Mouse (Mus musculus) myocyte (in vitro differentiated cells): ENCODE measurements around the gene Xrcc5. TPM values are rescaled to one million over a fixed set of nuclear protein-coding genes. Genes with fewer than 3 reads are reported as not detected.

Source experiments
- H3K27me3 ChIP-seq: one replicate; pipeline ENCODE4 v1.6.1; 2011; ENCODE audit not compliant: control insufficient read depth, insufficient read depth, insufficient read length
- H3K36me3 ChIP-seq: one replicate; pipeline ENCODE4 v1.6.1; 2011; ENCODE audit not compliant: control insufficient read depth, insufficient read depth
- H3K4me2 ChIP-seq: one replicate; pipeline ENCODE4 v1.6.1; 2011; ENCODE audit warnings: low read depth, control low read depth
- H3K4me3 ChIP-seq: one replicate; pipeline ENCODE4 v1.5.1; 2011; ENCODE audit warnings: mild to moderate bottlenecking, control low read depth, moderate library complexity
- H3K79me2 ChIP-seq: one replicate; pipeline ENCODE4 v1.6.1; 2011; ENCODE audit not compliant: control insufficient read depth, insufficient read depth
- H3ac ChIP-seq: one replicate; pipeline ENCODE4 v1.6.1; 2011; ENCODE audit not compliant: control insufficient read depth, insufficient read length
- CEBPB ChIP-seq: IDR thresholded peaks from 2 replicates; pipeline ENCODE4 v1.6.1; 2011; ENCODE audit warnings: mild to moderate bottlenecking, moderate library complexity; ENCODE audit not compliant: poor library complexity, insufficient read depth, severe bottlenecking
- E2F4 ChIP-seq: IDR thresholded peaks from one replicate; pipeline ENCODE4 v1.6.1; 2011; ENCODE audit warnings: mild to moderate bottlenecking, control low read depth, moderate library complexity; ENCODE audit not compliant: insufficient read depth
- MAX ChIP-seq: IDR thresholded peaks from one replicate; pipeline ENCODE4 v1.6.1; 2011; ENCODE audit warnings: low read depth, mild to moderate bottlenecking, control low read depth
- MYOD1 ChIP-seq, 3 experiments: IDR thresholded peaks; one replicate each; pipeline ENCODE4 v1.6.1; 2011; ENCODE audit warnings: control low read depth in 2 of 3, low read depth in 2 of 3, mild to moderate bottlenecking in 2 of 3, moderate library complexity in 1 of 3; ENCODE audit not compliant: insufficient read length in 2 of 3, control insufficient read depth in 1 of 3
- MYOG ChIP-seq, 3 experiments: IDR thresholded peaks; one replicate each; pipeline ENCODE4 v1.6.1; 2011; ENCODE audit warnings: control low read depth in 2 of 3, low read depth in 2 of 3, mild to moderate bottlenecking in 2 of 3; ENCODE audit not compliant: insufficient read length in 2 of 3, control insufficient read depth in 1 of 3, insufficient read depth in 1 of 3
- POLR2A ChIP-seq: IDR thresholded peaks from one replicate; pipeline ENCODE4 v1.6.1; 2011; ENCODE audit warnings: low read depth, mild to moderate bottlenecking, control low read depth, moderate library complexity; ENCODE audit not compliant: insufficient read length
- POLR2AphosphoS2 ChIP-seq: IDR thresholded peaks from one replicate; pipeline ENCODE4 v1.6.1; 2011; ENCODE audit warnings: low read depth, control low read depth; ENCODE audit not compliant: insufficient read length
- REST ChIP-seq: IDR thresholded peaks from one replicate; pipeline ENCODE4 v1.6.1; 2011; ENCODE audit warnings: mild to moderate bottlenecking, control low read depth, moderate library complexity; ENCODE audit not compliant: insufficient read depth, insufficient read length
- SRF ChIP-seq: IDR thresholded peaks from one replicate; pipeline ENCODE4 v1.6.1; 2011; ENCODE audit warnings: low read depth; ENCODE audit not compliant: control insufficient read depth, insufficient read length
- TCF12 ChIP-seq: IDR thresholded peaks from one replicate; pipeline ENCODE4 v1.6.1; 2011; ENCODE audit warnings: mild to moderate bottlenecking, control low read depth; ENCODE audit not compliant: poor library complexity, insufficient read depth, severe bottlenecking
- TCF3 ChIP-seq: IDR thresholded peaks from one replicate; pipeline ENCODE4 v1.6.1; 2011; ENCODE audit warnings: low read depth, control low read depth; ENCODE audit not compliant: insufficient read length
- USF1 ChIP-seq: IDR thresholded peaks from one replicate; pipeline ENCODE4 v1.6.1; 2011; ENCODE audit warnings: low read depth, mild to moderate bottlenecking, control low read depth, moderate library complexity
- polyA plus RNA-seq: library from polyadenylated mRNA; unstranded; fragments of >200 nt; fragmentation: generic; extraction: Trizol; gene quantifications from one replicate; pipeline ENCODE4 v1.2.1, GENCODE M21; 2012; ENCODE audit warnings: missing spikeins

Xrcc5 gene
- polyA plus RNA-seq, 1 experiment: 23.5 TPM

DNA sequence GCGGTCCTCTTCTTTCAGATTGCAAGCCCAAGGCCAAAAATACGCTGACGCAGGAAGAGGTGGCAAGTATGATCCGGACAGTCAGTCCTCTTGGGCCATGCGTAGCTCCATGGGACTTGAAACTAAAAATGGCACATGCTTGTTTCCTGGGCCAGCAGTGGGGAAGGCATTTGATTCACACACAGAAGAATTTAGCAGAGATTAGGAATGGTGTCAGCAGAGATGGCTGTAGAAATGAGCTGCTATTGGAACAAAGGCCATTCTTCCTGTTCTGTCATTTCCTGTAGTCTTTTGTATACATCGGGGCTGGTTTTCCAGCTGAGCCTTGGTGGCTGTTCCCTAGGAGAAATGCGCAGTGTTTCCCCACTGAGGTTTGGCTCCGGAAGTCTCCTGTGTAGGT, 57.4 kb downstream of the Xrcc5 start:
- H3K4me3 ChIP-seq: no peak overlapping the region
- TF ChIP-seq POLR2AphosphoS2: no peak
- no peak for TF ChIP-seq POLR2A
- TF ChIP-seq CEBPB: no peak
- TF ChIP-seq E2F4: no peak
- TF ChIP-seq SRF: no peak
- TF ChIP-seq MAX: no peak
- TF ChIP-seq TCF12: no peak
- TF ChIP-seq REST: no peak
- TF ChIP-seq USF1: no peak
- no peak for TF ChIP-seq MYOG (IDR thresholded peaks at IDR 0.05; ENCODE audit: control insufficient read depth in 1 of 3, insufficient read depth in 1 of 3, insufficient read length in 2 of 3, low read depth in 2 of 3)
- no peak for TF ChIP-seq TCF3
- TF ChIP-seq MYOD1 (IDR thresholded peaks at IDR 0.05; ENCODE audit: control insufficient read depth in 1 of 3, insufficient read length in 2 of 3, low read depth in 2 of 3): no peak
- no peaks in the 10 kb centered on the region for H3K79me2 ChIP-seq
- H3K36me3 ChIP-seq: peaks cover 28% of the 10 kb centered on the region
- no peaks in the 10 kb centered on the region for H3K27me3 ChIP-seq
- H3ac ChIP-seq: no peak overlapping the region
- H3K4me2 ChIP-seq: no peak overlapping the region

DNA sequence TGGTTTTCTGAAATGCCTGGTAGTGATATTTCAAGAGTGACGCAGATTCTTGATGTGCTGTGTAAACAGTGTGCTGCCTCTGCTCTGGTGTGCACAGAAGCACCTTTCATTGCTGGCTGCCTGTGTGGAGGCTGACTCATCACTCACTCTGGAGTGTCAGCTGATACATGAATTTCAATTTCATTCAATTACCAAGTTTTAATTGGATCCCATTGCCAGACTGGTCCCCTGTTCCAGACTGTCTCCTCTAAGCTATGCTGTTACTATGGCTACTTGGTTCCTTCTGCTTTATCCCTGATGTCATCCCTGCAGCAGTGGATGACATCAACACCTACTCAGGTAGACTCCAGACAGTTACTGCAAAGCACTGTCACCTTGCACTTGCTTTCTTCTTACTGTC, 65.3 kb downstream of the Xrcc5 start:
- no peaks in the 10 kb centered on the region for H3K79me2 ChIP-seq
- TF ChIP-seq MYOD1 (IDR thresholded peaks at IDR 0.05; ENCODE audit: control insufficient read depth in 1 of 3, insufficient read length in 2 of 3, low read depth in 2 of 3): no peak
- no peak for TF ChIP-seq MYOG (IDR thresholded peaks at IDR 0.05; ENCODE audit: control insufficient read depth in 1 of 3, insufficient read depth in 1 of 3, insufficient read length in 2 of 3, low read depth in 2 of 3)
- TF ChIP-seq TCF3: no peak
- TF ChIP-seq CEBPB: no peak
- no peak for TF ChIP-seq REST
- TF ChIP-seq SRF: no peak
- no peak for TF ChIP-seq USF1
- TF ChIP-seq POLR2AphosphoS2: no peak
- no peak for TF ChIP-seq POLR2A
- no peak for TF ChIP-seq E2F4
- no peak for TF ChIP-seq TCF12
- TF ChIP-seq MAX: no peak
- H3K4me3 ChIP-seq: no peak overlapping the region
- H3ac ChIP-seq: no peak overlapping the region
- no peak overlapping the region for H3K4me2 ChIP-seq
- peaks cover 20% of the 10 kb centered on the region for H3K36me3 ChIP-seq
- no peaks in the 10 kb centered on the region for H3K27me3 ChIP-seq

DNA sequence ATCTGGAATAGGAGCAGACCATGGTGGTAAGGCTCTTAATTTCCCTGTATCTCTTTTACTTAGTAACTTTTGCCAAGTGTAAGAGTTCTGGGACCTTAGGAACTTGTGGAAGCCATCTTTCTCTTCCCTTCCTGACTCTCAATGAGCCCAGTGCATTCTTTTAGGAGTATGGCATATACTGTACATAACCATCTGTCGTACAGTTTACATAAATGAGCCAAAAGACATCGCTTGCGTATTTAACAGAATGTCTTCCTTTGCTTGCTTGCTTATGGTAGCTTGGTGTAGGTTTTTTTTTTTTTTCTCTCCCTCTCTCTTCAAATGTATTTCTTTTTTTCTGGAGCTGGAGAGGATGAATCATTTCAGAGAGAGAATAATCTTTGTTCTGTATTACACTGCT, 65.7 kb downstream of the Xrcc5 start:
- H3K79me2 ChIP-seq: no peaks in the 10 kb centered on the region
- H3K36me3 ChIP-seq: peaks cover 20% of the 10 kb centered on the region
- no peak overlapping the region for H3K4me3 ChIP-seq
- no peak overlapping the region for H3ac ChIP-seq
- H3K4me2 ChIP-seq: no peak overlapping the region
- TF ChIP-seq POLR2AphosphoS2 (no peak), TCF3 (no peak), CEBPB (no peak), TCF12 (no peak), REST (no peak), MAX (no peak), USF1 (no peak), MYOG (IDR thresholded peaks at IDR 0.05; ENCODE audit: control insufficient read depth in 1 of 3, insufficient read depth in 1 of 3, insufficient read length in 2 of 3, low read depth in 2 of 3) (no peak), SRF (no peak), E2F4 (no peak), POLR2A (no peak), MYOD1 (IDR thresholded peaks at IDR 0.05; ENCODE audit: control insufficient read depth in 1 of 3, insufficient read length in 2 of 3, low read depth in 2 of 3) (no peak)
- H3K27me3 ChIP-seq: no peaks in the 10 kb centered on the region

DNA sequence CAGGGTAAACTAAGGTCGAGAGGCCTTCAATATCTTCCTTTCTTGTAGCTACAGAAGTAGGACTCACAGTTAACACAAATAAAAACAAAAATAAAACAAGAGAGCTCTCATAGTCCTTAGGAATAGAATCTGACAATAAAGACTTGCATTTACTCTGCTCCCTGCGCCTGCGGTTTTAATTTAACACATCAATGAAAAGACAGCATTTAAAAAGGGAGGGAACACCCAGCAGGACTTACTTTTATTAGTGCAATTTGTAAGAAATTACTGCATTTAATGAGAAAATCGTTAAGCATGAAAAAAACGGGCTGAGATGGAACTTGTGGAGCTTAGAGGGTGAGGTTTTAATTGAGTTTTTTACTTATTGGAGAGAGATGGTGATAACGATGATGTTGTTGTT, 66.4 kb downstream of the Xrcc5 start:
- Histone ChIP-seq H3K79me2 (no peaks in the 10 kb centered on the region), H3ac (no peak overlapping the region), H3K27me3 (no peaks in the 10 kb centered on the region), H3K4me3 (no peak overlapping the region), H3K36me3 (peaks cover 18% of the 10 kb centered on the region), H3K4me2 (no peak overlapping the region)
- TF ChIP-seq E2F4 (no peak), USF1 (no peak), TCF3 (no peak), MAX (no peak), CEBPB (no peak), SRF (no peak), MYOD1 (IDR thresholded peaks at IDR 0.05; ENCODE audit: control insufficient read depth in 1 of 3, insufficient read length in 2 of 3, low read depth in 2 of 3) (no peak), POLR2A (no peak), MYOG (IDR thresholded peaks at IDR 0.05; ENCODE audit: control insufficient read depth in 1 of 3, insufficient read depth in 1 of 3, insufficient read length in 2 of 3, low read depth in 2 of 3) (no peak), POLR2AphosphoS2 (no peak), REST (no peak), TCF12 (no peak)

DNA sequence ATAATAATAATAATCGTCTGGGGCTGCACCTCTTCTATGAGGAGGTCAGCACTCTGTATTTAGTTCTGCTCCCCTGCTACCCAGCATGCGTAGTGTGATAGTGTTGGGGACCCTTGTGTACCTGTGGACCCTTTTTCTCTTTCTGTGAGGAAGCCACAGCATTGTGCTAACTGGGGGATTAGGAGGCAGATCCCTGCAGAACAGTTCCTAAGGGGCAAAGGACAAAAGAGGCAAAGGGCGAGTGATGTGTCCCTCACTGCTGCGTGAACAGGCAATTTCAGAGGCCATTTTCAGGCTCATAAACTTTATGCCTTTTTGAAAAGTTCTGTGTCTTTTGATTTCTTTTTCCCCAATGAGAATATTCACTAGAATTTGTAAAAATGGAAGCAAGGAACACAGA, 66.8 kb downstream of the Xrcc5 start:
- Histone ChIP-seq H3ac (no peak overlapping the region), H3K79me2 (no peaks in the 10 kb centered on the region), H3K4me2 (no peak overlapping the region), H3K27me3 (no peaks in the 10 kb centered on the region), H3K4me3 (no peak overlapping the region), H3K36me3 (peaks cover 14% of the 10 kb centered on the region)
- TF ChIP-seq TCF12 (no peak), MYOD1 (IDR thresholded peaks at IDR 0.05; ENCODE audit: control insufficient read depth in 1 of 3, insufficient read length in 2 of 3, low read depth in 2 of 3) (no peak), E2F4 (no peak), TCF3 (no peak), POLR2A (no peak), MYOG (IDR thresholded peaks at IDR 0.05; ENCODE audit: control insufficient read depth in 1 of 3, insufficient read depth in 1 of 3, insufficient read length in 2 of 3, low read depth in 2 of 3) (no peak), USF1 (no peak), CEBPB (no peak), SRF (no peak), MAX (no peak), POLR2AphosphoS2 (no peak)
